Comparison of ENCODE assay signal across 26 mouse cellular contexts in the genomic region with DNA sequence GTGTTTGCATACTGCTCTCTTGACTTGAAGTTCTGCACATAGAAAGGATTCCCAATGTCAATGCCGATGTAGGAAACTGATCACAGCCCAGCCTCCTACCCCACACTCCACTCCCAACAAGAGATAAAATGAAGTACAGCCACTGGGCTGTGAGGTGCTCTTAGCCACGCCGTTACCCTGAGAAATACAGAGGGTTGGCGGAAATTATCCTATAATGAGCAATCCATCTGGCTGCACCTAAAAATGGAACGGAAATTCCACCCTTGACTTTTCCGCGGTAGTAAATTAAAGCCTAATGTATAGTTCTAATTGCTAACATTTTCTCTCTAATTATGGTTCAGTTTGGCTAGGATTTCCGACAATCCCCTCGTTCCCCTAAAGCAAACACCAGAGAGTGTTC.
DNase-seq lines count a peak whose midpoint lies in the region; ATAC-seq lines count a peak whose summit lies in the region.
"Had no signal": no experiment of that assay in that cellular context is flagged by ENCODE, and none has a peak within 500 bp of the region (broad histone marks: within the 10 kb centered on the region; RNA-seq: fewer than 3 reads in every experiment).

No protein-coding gene starts in this region.

- no peak overlapping the region for H3K27ac ChIP-seq in embryonic facial prominence, embryonic 11.5 days (replicated peaks; ENCODE audit: low read depth, low read length)
- H3K27ac ChIP-seq in limb, embryonic 13.5 days = no peak overlapping the region
- no peak overlapping the region for H3K27ac ChIP-seq in heart, embryonic 10.5 days
- H3K27ac ChIP-seq: embryonic facial prominence, embryonic 15.5 days; heart, embryonic 15.5 days; hindbrain, embryonic 14.5 days; hindbrain, postnatal 0 days had no signal

- no peak overlapping the region for H3K4me2 ChIP-seq in embryonic facial prominence, embryonic 11.5 days (ENCODE audit: low read depth, low read length)
- 0 out of 2 replicates have a peak overlapping the region, but pooled peaks have one; percentile 23 for H3K4me2 ChIP-seq in limb, embryonic 13.5 days (replicated peaks)
- H3K4me2 ChIP-seq: embryonic facial prominence, embryonic 15.5 days; heart, embryonic 12.5 days; heart, embryonic 15.5 days; hindbrain, embryonic 14.5 days had no signal

- H3K4me3 ChIP-seq in embryonic facial prominence, embryonic 11.5 days (ENCODE audit: low read depth, low read length) = no peak overlapping the region
- H3K4me3 ChIP-seq in limb, embryonic 13.5 days = no peak overlapping the region
- H3K4me3 ChIP-seq in heart, embryonic 10.5 days = no peak overlapping the region
- H3K4me3 ChIP-seq: embryonic facial prominence, embryonic 15.5 days; heart, embryonic 12.5 days; heart, embryonic 15.5 days had no signal

- no peak overlapping the region for H3K9ac ChIP-seq in embryonic facial prominence, embryonic 11.5 days (replicated peaks; ENCODE audit: low read length)
- H3K9ac ChIP-seq in limb, embryonic 13.5 days = no peak overlapping the region
- H3K9ac ChIP-seq: embryonic facial prominence, embryonic 15.5 days; forebrain, postnatal 0 days; heart, embryonic 12.5 days; heart, embryonic 15.5 days; hindbrain, embryonic 14.5 days had no signal

- WGBS in embryonic facial prominence, embryonic 11.5 days = 57% methylated on average over 9 of the region's 9 CpGs
- WGBS in limb, embryonic 13.5 days = 17% methylated on average over 9 of the region's 9 CpGs
- WGBS in heart, embryonic 10.5 days = 78% methylated on average over 9 of the region's 9 CpGs

- DNase-seq in heart, adult 11 months = peak; percentile 65
- DNase-seq in heart, postnatal 10 days = no peak
- DNase-seq in brain, adult 2 months (ENCODE audit: low read depth, low spot score) = peak; percentile 5
- DNase-seq in embryonic facial prominence, embryonic 11.5 days (ENCODE audit: low spot score) = peak; percentile 20
- DNase-seq in thymus, postnatal 0 days (ENCODE audit: low spot score) = no peak
- DNase-seq in heart, embryonic 10.5 days (ENCODE audit: low spot score) = no peak
- DNase-seq: adrenal gland, adult 8-10 months; adrenal gland, postnatal 25 days; cerebellum, adult 11-12 months; cerebellum, adult 8-10 months; cerebellum, postnatal 14 days; forebrain, postnatal 0 days; gastrocnemius, postnatal 10 days; gastrocnemius, postnatal 36 days; heart, postnatal 14 days; heart, postnatal 4 days had no signal

- no peak for ATAC-seq in embryonic facial prominence, embryonic 11.5 days (replicated peaks; ENCODE audit: insufficient number of reproducible peaks, low FRiP score, low TSS enrichment, low read depth)
- ATAC-seq in limb, embryonic 13.5 days (ENCODE audit: low FRiP score, low read depth) = no peak
- ATAC-seq: activated CD4-positive, CD25-positive, alpha-beta regulatory T cell, adult 4 months; forebrain, embryonic 14.5 days; forebrain, postnatal 0 days; hindbrain, postnatal 0 days; inflammation-experienced regulatory T-cells, adult 6 months; intestine, embryonic 16.5 days had no signal

- H3K4me1 ChIP-seq in embryonic facial prominence, embryonic 11.5 days (ENCODE audit: control insufficient read depth, insufficient read depth, low read length) = no peaks in the 10 kb centered on the region
- no peaks in the 10 kb centered on the region for H3K4me1 ChIP-seq in limb, embryonic 13.5 days
- H3K4me1 ChIP-seq in heart, embryonic 10.5 days = no peaks in the 10 kb centered on the region
- H3K4me1 ChIP-seq: embryonic facial prominence, embryonic 15.5 days; heart, embryonic 12.5 days; heart, embryonic 15.5 days had no signal

- no peaks in the 10 kb centered on the region for H3K27me3 ChIP-seq in embryonic facial prominence, embryonic 11.5 days (ENCODE audit: control insufficient read depth, insufficient read depth, low read length)
- no peaks in the 10 kb centered on the region for H3K27me3 ChIP-seq in limb, embryonic 13.5 days
- H3K27me3 ChIP-seq in heart, embryonic 10.5 days (ENCODE audit: insufficient read depth, poor library complexity, severe bottlenecking) = no peaks in the 10 kb centered on the region
- H3K27me3 ChIP-seq: embryonic facial prominence, embryonic 15.5 days; heart, embryonic 12.5 days; heart, embryonic 15.5 days had no signal

- intact Hi-C loops in heart, postnatal 10 days (cut with DNase I) = no loop called here

- H3K9me3 ChIP-seq in embryonic facial prominence, embryonic 11.5 days (replicated peaks; ENCODE audit: control insufficient read depth, low read length) = no peaks in the 10 kb centered on the region
- H3K9me3 ChIP-seq in limb, embryonic 13.5 days = no peaks in the 10 kb centered on the region
- no peaks in the 10 kb centered on the region for H3K9me3 ChIP-seq in heart, embryonic 10.5 days
- H3K9me3 ChIP-seq: embryonic facial prominence, embryonic 15.5 days; heart, embryonic 12.5 days; heart, embryonic 15.5 days had no signal

- no peaks in the 10 kb centered on the region for H3K36me3 ChIP-seq in embryonic facial prominence, embryonic 11.5 days (replicated peaks; ENCODE audit: control insufficient read depth, insufficient read depth, low read depth, low read length)
- H3K36me3 ChIP-seq in limb, embryonic 13.5 days = no peaks in the 10 kb centered on the region
- H3K36me3 ChIP-seq in heart, embryonic 10.5 days = no peaks in the 10 kb centered on the region
- H3K36me3 ChIP-seq: embryonic facial prominence, embryonic 15.5 days; heart, embryonic 12.5 days; heart, embryonic 15.5 days had no signal

Comparison
In these comparisons a context has a peak if more than half of its experiments do, and no peak if none do; other contexts are left out.
1. DNase-seq: peak in heart, adult 11 months (single experiment), brain, adult 2 months (single experiment) and embryonic facial prominence, embryonic 11.5 days (single experiment); none in heart, postnatal 10 days (0 of 2), thymus, postnatal 0 days (single experiment) and heart, embryonic 10.5 days (single experiment).